Mouse (Mus musculus) CH12.LX (cell line): ENCODE measurements at regions not wholly inside any gene's neighbourhood (a gene's known extent, or its start where the extent isn't known, plus 50 kb on each side); places are given as distances from the start of the nearest gene placed in this dataset.

Experiments used
- CTCF ChIP-seq, 2 experiments: IDR thresholded peaks in 1 of 2; conservative IDR thresholded peaks in 1 of 2; 2 replicates each; pipeline ENCODE4 v1.5.1; 2011 to 2012; ENCODE audit warnings: low read depth in 2 of 2, low read length in 2 of 2, improper control_type of control experiment in 1 of 2, inconsistent platforms in 1 of 2, mild to moderate bottlenecking in 1 of 2, moderate library complexity in 1 of 2
- ELF1 ChIP-seq: IDR thresholded peaks from 2 replicates; pipeline ENCODE4 v1.6.1; 2014; ENCODE audit warnings: low read depth, mild to moderate bottlenecking, inconsistent platforms, low read length, improper control_type of control experiment
- EP300 ChIP-seq: IDR thresholded peaks from 2 replicates; pipeline ENCODE4 v1.6.1; 2011; ENCODE audit warnings: low read length, improper control_type of control experiment
- ETS1 ChIP-seq: conservative IDR thresholded peaks from 2 replicates; pipeline ENCODE4 v1.6.1; 2012; ENCODE audit warnings: low read depth, mild to moderate bottlenecking, inconsistent platforms, low read length, improper control_type of control experiment, moderate library complexity
- GABPA ChIP-seq: IDR thresholded peaks from 2 replicates; pipeline ENCODE4 v1.6.1; 2012; ENCODE audit warnings: low read depth, low read length, improper control_type of control experiment, inconsistent platforms; ENCODE audit not compliant: insufficient replicate concordance
- NRF1 ChIP-seq: IDR thresholded peaks from 2 replicates; pipeline ENCODE4 v1.6.1; 2014; ENCODE audit warnings: low read depth, mild to moderate bottlenecking, inconsistent platforms, low read length, improper control_type of control experiment, moderate library complexity
- POLR2A ChIP-seq: IDR thresholded peaks from 2 replicates; pipeline ENCODE4 v1.6.1; 2011; ENCODE audit warnings: low read depth, mild to moderate bottlenecking, improper control_type of control experiment, low read length
- USF1 ChIP-seq: IDR thresholded peaks from 2 replicates; pipeline ENCODE4 v1.6.1; 2014; ENCODE audit warnings: low read depth, mild to moderate bottlenecking, inconsistent platforms, low read length, improper control_type of control experiment
- ZKSCAN1 ChIP-seq: IDR thresholded peaks from 2 replicates; pipeline ENCODE4 v1.6.1; 2012; ENCODE audit warnings: low read depth, inconsistent platforms, low read length, improper control_type of control experiment, borderline replicate concordance
- ZMIZ1 ChIP-seq: IDR thresholded peaks from 2 replicates; pipeline ENCODE4 v1.6.1; 2012; ENCODE audit warnings: low read depth, mild to moderate bottlenecking, inconsistent platforms, low read length, improper control_type of control experiment
- ZNF384 ChIP-seq: IDR thresholded peaks from 2 replicates; pipeline ENCODE4 v1.6.1; 2012; ENCODE audit warnings: low read depth, low read length, improper control_type of control experiment, inconsistent platforms

DNA sequence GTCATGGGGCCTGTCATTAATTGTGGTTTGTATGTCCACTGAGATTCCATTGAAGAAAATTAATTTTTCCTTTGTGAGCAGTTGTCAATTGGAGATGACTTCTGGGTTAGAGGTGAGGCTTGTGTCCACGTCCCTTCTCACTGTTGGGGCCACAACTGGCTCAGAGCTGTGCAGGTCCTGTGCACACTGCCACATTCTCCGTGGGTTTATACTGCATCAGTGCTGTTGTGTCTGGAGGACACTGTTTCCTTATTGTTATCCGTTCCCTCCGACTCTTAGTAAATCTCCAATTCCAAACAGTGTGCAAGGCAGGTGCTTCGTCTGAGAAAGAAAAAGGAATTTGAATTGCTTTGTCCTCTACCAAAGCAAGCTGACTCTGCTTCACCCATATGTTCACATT lies 278.0 kb upstream of the Ptbp2 start:
- no peak for TF ChIP-seq CTCF (conservative IDR thresholded peaks at IDR 0.05 in 1 of 2, IDR thresholded peaks at IDR 0.05 in 1 of 2; ENCODE audit: low read depth in 2 of 2, low read length in 2 of 2)
- no peak for TF ChIP-seq NRF1
- no peak for TF ChIP-seq GABPA
- no peak for TF ChIP-seq ZNF384
- no peak for TF ChIP-seq ZMIZ1
- TF ChIP-seq USF1 = no peak
- no peak for TF ChIP-seq ZKSCAN1
- no peak for TF ChIP-seq EP300
- TF ChIP-seq POLR2A = no peak
- no peak for TF ChIP-seq ETS1
- TF ChIP-seq ELF1 = no peak
